Mouse (Mus musculus) embryonic facial prominence, embryonic 13.5 days (tissue): ENCODE results near the gene Mul1. TPM values are rescaled to one million over a fixed set of nuclear protein-coding genes. Genes with fewer than 3 reads are reported as not detected.

ENCODE experiments used
- ATAC-seq: fragments of 200-750 bp; cut with Nextera tagmentation; 2 replicates; pipeline ENCODE4 v1.8.0; 2017; ENCODE audit warnings: low read depth; ENCODE audit not compliant: insufficient number of reproducible peaks, insufficient read depth, low FRiP score, low TSS enrichment
- H3K27ac ChIP-seq: fragments of 300-500 bp; sonication (generic); 2 replicates; pipeline ENCODE4 v1.5.1; 2015; ENCODE audit warnings: moderate library complexity, mild to moderate bottlenecking, inconsistent platforms
- H3K27me3 ChIP-seq: fragments of 300-500 bp; sonication (generic); 2 replicates; pipeline ENCODE4 v1.6.1; 2015; ENCODE audit warnings: mild to moderate bottlenecking, inconsistent platforms
- H3K36me3 ChIP-seq: fragments of 300-500 bp; sonication (generic); 2 replicates; pipeline ENCODE4 v1.6.1; 2015; ENCODE audit warnings: mild to moderate bottlenecking, inconsistent platforms
- H3K4me1 ChIP-seq: fragments of 300-500 bp; sonication (generic); 2 replicates; pipeline ENCODE4 v1.6.1; 2015; ENCODE audit warnings: inconsistent platforms
- H3K4me2 ChIP-seq: fragments of 300-500 bp; sonication (generic); 2 replicates; pipeline ENCODE4 v1.6.1; 2015; ENCODE audit warnings: moderate library complexity, mild to moderate bottlenecking, inconsistent platforms
- H3K4me3 ChIP-seq: fragments of 300-500 bp; sonication (generic); 2 replicates; pipeline ENCODE4 v1.5.1; 2015; ENCODE audit warnings: mild to moderate bottlenecking, inconsistent platforms
- H3K9ac ChIP-seq: fragments of 300-500 bp; sonication (generic); 2 replicates; pipeline ENCODE4 v1.6.1; 2015; ENCODE audit warnings: mild to moderate bottlenecking, inconsistent platforms
- H3K9me3 ChIP-seq: fragments of 300-500 bp; sonication (generic); 2 replicates; pipeline ENCODE4 v1.6.1; 2016; ENCODE audit warnings: inconsistent platforms
- WGBS: fragments of 180-500 bp; shearing (Covaris S2); methylation state at CpG from one replicate; pipeline ENCODE4 v1.1.7; 2015; ENCODE audit warnings: mixed read lengths; 5-methylcytosine and 5-hydroxymethylcytosine counted together
- polyA plus RNA-seq: library from polyadenylated mRNA; unstranded; fragments of >200 nt; fragmentation: Nextera tagmentation; extraction: Ambion mirVana; gene quantifications from 2 replicates; pipeline ENCODE4 v1.2.1, GENCODE M21; 2015

Gene Mul1
- polyA plus RNA-seq, 1 experiment from 2014 or later, result 19.1 TPM

- Histone ChIP-seq H3K27ac (no peak overlapping the region), H3K4me3 (no peak overlapping the region), H3K9ac (0 out of 2 replicates have a peak overlapping the region, but pooled peaks have one; percentile 27), H3K27me3 (peaks cover 48% of the 10 kb centered on the region), H3K9me3 (no peaks in the 10 kb centered on the region), H3K4me2 (no peak overlapping the region), H3K4me1 (peaks cover 13% of the 10 kb centered on the region), H3K36me3 (0 out of 2 replicates have a peak, but pooled peaks cover 3% of the 10 kb centered on the region)
- 24% methylated on average over 13 of the region's 13 CpGs for WGBS
- no peak for ATAC-seq
These were observed 12.5 kb downstream of the Mul1 start for GRCm38 (mm10) chr4:138446981-138447380.

- H3K27me3 ChIP-seq, result peaks cover 52% of the 10 kb centered on the region
These were observed 12.9 kb downstream of the Mul1 start for GRCm38 (mm10) chr4:138447387-138447786.

GRCm38 (mm10) chr4:138447827-138448602, 13.5 kb downstream of the Mul1 start:
- no peak overlapping the region for H3K4me3 ChIP-seq
- H3K4me2 ChIP-seq, result no peak overlapping the region; the same call in 1 of the 2 replicates
- H3K27me3 ChIP-seq, result peaks cover 58% of the 10 kb centered on the region
- H3K36me3 ChIP-seq, result no peaks in the 10 kb centered on the region
- no peak overlapping the region for H3K27ac ChIP-seq
- H3K9ac ChIP-seq, result no peak overlapping the region
- 39% methylated on average over 15 of the region's 15 CpGs for WGBS
- ATAC-seq, result no peak
- H3K9me3 ChIP-seq, result no peaks in the 10 kb centered on the region
- H3K4me1 ChIP-seq, result peaks cover 13% of the 10 kb centered on the region

More at GRCm38 (mm10) chr4:138447387-138447786, 12.9 kb downstream of the Mul1 start:
- peaks cover 13% of the 10 kb centered on the region for H3K4me1 ChIP-seq
- under 1% methylated on average over 8 of the region's 8 CpGs for WGBS
- no peaks in the 10 kb centered on the region for H3K36me3 ChIP-seq
- no peak overlapping the region; the same call in 1 of the 2 replicates for H3K4me2 ChIP-seq
- H3K4me3 ChIP-seq, result no peak overlapping the region
- H3K9ac ChIP-seq, result no peak overlapping the region
- no peaks in the 10 kb centered on the region for H3K9me3 ChIP-seq
- ATAC-seq, result peak; percentile 53
- H3K27ac ChIP-seq, result no peak overlapping the region

GRCm38 (mm10) chr4:138448872-138449615, 14.6 kb downstream of the Mul1 start:
- no peak overlapping the region for H3K27ac ChIP-seq
- no peak overlapping the region for H3K4me2 ChIP-seq
- H3K4me1 ChIP-seq, result peaks cover 22% of the 10 kb centered on the region
- no peak overlapping the region for H3K4me3 ChIP-seq
- peaks cover 68% of the 10 kb centered on the region for H3K27me3 ChIP-seq
- no peak for ATAC-seq
- H3K9ac ChIP-seq, result no peak overlapping the region
- no peaks in the 10 kb centered on the region for H3K9me3 ChIP-seq
- H3K36me3 ChIP-seq, result no peaks in the 10 kb centered on the region
- WGBS, result 55% methylated on average over 7 of the region's 7 CpGs

GRCm38 (mm10) chr4:138449636-138450314, 15.3 kb downstream of the Mul1 start:
- no peaks in the 10 kb centered on the region for H3K9me3 ChIP-seq
- H3K27ac ChIP-seq, result no peak overlapping the region
- no peak overlapping the region for H3K9ac ChIP-seq
- no peak for ATAC-seq
- H3K4me3 ChIP-seq, result no peak overlapping the region
- no peak overlapping the region for H3K4me2 ChIP-seq
- H3K27me3 ChIP-seq, result peaks cover 68% of the 10 kb centered on the region
- whole genome bisulfite sequencing, result 54% methylated on average over 12 of the region's 12 CpGs
- peaks cover 22% of the 10 kb centered on the region for H3K4me1 ChIP-seq
- H3K36me3 ChIP-seq, result no peaks in the 10 kb centered on the region

- no peak overlapping the region; the same call in 1 of the 2 replicates for H3K4me2 ChIP-seq
- H3K4me3 ChIP-seq, result no peak overlapping the region
- WGBS, result 25% methylated on average over 15 of the region's 15 CpGs
- peaks cover 75% of the 10 kb centered on the region for H3K27me3 ChIP-seq
- H3K9ac ChIP-seq, result no peak overlapping the region
- H3K27ac ChIP-seq, result no peak overlapping the region
- no peaks in the 10 kb centered on the region for H3K36me3 ChIP-seq
- no peaks in the 10 kb centered on the region for H3K9me3 ChIP-seq
- ATAC-seq, result no peak
- peaks cover 32% of the 10 kb centered on the region for H3K4me1 ChIP-seq
These were observed 18.0 kb downstream of the Mul1 start for GRCm38 (mm10) chr4:138452306-138453096.

GRCm38 (mm10) chr4:138453097-138453752, 18.8 kb downstream of the Mul1 start:
- Histone ChIP-seq H3K9ac (peak overlapping the region; percentile 79), H3K4me3 (peak overlapping the region; percentile 57), H3K4me2 (peak overlapping the region; percentile 90), H3K36me3 (no peaks in the 10 kb centered on the region), H3K27me3 (peaks cover 78% of the 10 kb centered on the region), H3K4me1 (peaks cover 25% of the 10 kb centered on the region), H3K9me3 (no peaks in the 10 kb centered on the region), H3K27ac (peak overlapping the region; percentile 81)
- no peak for ATAC-seq
- 3% methylated on average over 19 of the region's 19 CpGs for WGBS

GRCm38 (mm10) chr4:138453753-138454570, 19.5 kb downstream of the Mul1 start, which contains the start of gene Camk2n1:
TSS of gene Camk2n1 (plus strand) at chr4:138454314.
- H3K36me3 ChIP-seq, result no peaks in the 10 kb centered on the region
- peak within 1 kb of the TSS; percentile 81 for H3K27ac ChIP-seq
- peak within 1 kb of the TSS; percentile 57 for H3K4me3 ChIP-seq
- peak; percentile 74 for ATAC-seq
- H3K4me2 ChIP-seq, result peak within 1 kb of the TSS; percentile 90
- no peaks in the 10 kb centered on the region for H3K9me3 ChIP-seq
- H3K4me1 ChIP-seq, result peaks cover 24% of the 10 kb centered on the region
- H3K9ac ChIP-seq, result peak within 1 kb of the TSS; percentile 79
- peaks cover 78% of the 10 kb centered on the region for H3K27me3 ChIP-seq
- 1% methylated on average over 58 of the region's 64 CpGs for WGBS

GRCm38 (mm10) chr4:138454571-138455140, 20.2 kb downstream of the Mul1 start:
- H3K9ac ChIP-seq, result peak overlapping the region; percentile 79
- peak overlapping the region; percentile 81 for H3K27ac ChIP-seq
- no peaks in the 10 kb centered on the region for H3K36me3 ChIP-seq
- ATAC-seq, result no peak
- H3K27me3 ChIP-seq, result peaks cover 78% of the 10 kb centered on the region
- H3K4me2 ChIP-seq, result peak overlapping the region; percentile 90
- H3K9me3 ChIP-seq, result no peaks in the 10 kb centered on the region
- peak overlapping the region; percentile 57 for H3K4me3 ChIP-seq
- under 1% methylated on average over 62 of the region's 78 CpGs for WGBS
- H3K4me1 ChIP-seq, result peaks cover 24% of the 10 kb centered on the region
